Mouse (Mus musculus) midbrain, postnatal 0 days (tissue): ENCODE measurements around the gene Cks1b. TPM values are rescaled to one million over a fixed set of nuclear protein-coding genes. Genes with fewer than 3 reads are reported as not detected.
A peak's percentile ranks its signal among the peaks of the same experiment; 100 is the strongest.

Experiments
- ATAC-seq: fragments of 200-750 bp; cut with Nextera tagmentation; 2 replicates; pipeline ENCODE4 v1.8.0; 2017; ENCODE audit warnings: moderate number of reproducible peaks, mild to moderate bottlenecking, moderate TSS enrichment, moderate library complexity; ENCODE audit not compliant: low FRiP score
- DNase-seq: peaks from one replicate; pipeline ENCODE4 v3.0.0-alpha.2; 2015; ENCODE audit warnings: low spot score
- H3K27ac ChIP-seq: fragments of 300-500 bp; sonication (generic); 2 replicates; pipeline ENCODE4 v1.5.1; 2014; ENCODE audit warnings: low read depth, mild to moderate bottlenecking, low read length, mixed read lengths
- H3K27me3 ChIP-seq: fragments of 300-500 bp; sonication (generic); 2 replicates; pipeline ENCODE4 v1.6.1; 2014; ENCODE audit warnings: low read length, control low read depth, mixed read lengths; ENCODE audit not compliant: insufficient read depth
- H3K36me3 ChIP-seq: fragments of 300-500 bp; sonication (generic); 2 replicates; pipeline ENCODE4 v1.6.1; 2014; ENCODE audit warnings: low read length, control low read depth, mixed read lengths; ENCODE audit not compliant: insufficient read depth
- H3K4me1 ChIP-seq: fragments of 300-500 bp; sonication (generic); 2 replicates; pipeline ENCODE4 v1.6.1; 2014; ENCODE audit warnings: mild to moderate bottlenecking, control low read depth, antibody characterized with exemption, low read length, mixed read lengths; ENCODE audit not compliant: insufficient read depth
- H3K4me2 ChIP-seq: fragments of 300-500 bp; sonication (generic); 2 replicates; pipeline ENCODE4 v1.6.1; 2014; ENCODE audit warnings: low read depth, mild to moderate bottlenecking, low read length, mixed read lengths; ENCODE audit not compliant: poor library complexity, severe bottlenecking
- H3K4me3 ChIP-seq: fragments of 300-500 bp; sonication (generic); 2 replicates; pipeline ENCODE4 v1.5.1; 2014; ENCODE audit warnings: low read depth, mild to moderate bottlenecking, low read length, moderate library complexity
- H3K9ac ChIP-seq: fragments of 300-500 bp; sonication (generic); replicated peaks from 2 replicates; pipeline ENCODE4 v1.6.1; 2014; ENCODE audit warnings: mild to moderate bottlenecking, low read length, moderate library complexity, mixed read lengths; ENCODE audit not compliant: poor library complexity, severe bottlenecking
- H3K9me3 ChIP-seq: fragments of 300-500 bp; sonication (generic); 2 replicates; pipeline ENCODE4 v1.6.1; 2016; ENCODE audit warnings: low read length, control low read depth
- CTCF ChIP-seq: IDR thresholded peaks from 2 replicates; pipeline ENCODE4 v1.5.1; 2016; ENCODE audit warnings: antibody characterized with exemption, mild to moderate bottlenecking
- WGBS: fragments of 180-500 bp; shearing (Covaris S2); extraction: QIAGEN DNeasy Blood & Tissue Kit; methylation state at CpG from one replicate; pipeline ENCODE4 v1.1.7; 2014; 5-methylcytosine and 5-hydroxymethylcytosine counted together
- polyA plus RNA-seq: library from polyadenylated mRNA; unstranded; fragments of >200 nt; fragmentation: Nextera tagmentation; extraction: Ambion mirVana; gene quantifications from 2 replicates; pipeline ENCODE4 v1.2.1, GENCODE M21; 2015
- total RNA-seq: library from RNA; depleted of rRNA; stranded (reverse); fragments of >200 nt; gene quantifications from 2 replicates; pipeline ENCODE4 v1.2.3, GENCODE M21; 2014

Gene Cks1b
- total and polyA plus RNA-seq, 2 experiments from 2014 or later, result 29.2 to 69.6 TPM

DNA sequence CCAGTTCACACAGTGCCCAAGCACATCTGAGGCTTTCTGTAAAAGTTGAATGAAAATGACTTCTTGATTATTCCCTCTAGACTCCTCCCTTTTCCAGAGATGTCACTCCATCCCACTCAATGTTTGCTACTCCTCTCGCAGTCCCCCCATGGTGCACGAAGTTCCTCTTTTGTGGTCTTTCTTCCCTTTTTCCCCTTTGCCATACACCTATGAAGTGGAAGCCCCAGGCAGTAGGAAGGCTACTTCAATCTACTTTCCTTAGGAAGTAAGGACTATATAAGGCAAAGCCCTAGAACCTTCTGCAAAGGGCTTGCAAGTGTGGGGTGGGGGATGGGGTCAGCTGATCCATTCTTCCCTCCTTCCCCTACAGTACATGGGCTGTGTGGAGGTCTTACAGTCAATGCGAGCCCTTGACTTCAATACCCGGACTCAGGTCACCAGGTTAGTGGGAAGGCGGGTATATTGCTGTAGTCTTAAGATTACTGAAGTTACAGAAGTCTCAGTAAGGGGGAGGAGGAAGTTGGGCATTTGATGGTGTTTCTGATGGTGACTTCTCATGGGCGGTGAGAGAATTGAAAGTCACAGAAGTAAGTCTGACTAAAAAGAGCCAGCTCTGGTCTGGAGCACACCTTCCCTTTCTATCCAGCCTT is 4.5 kb upstream of the Cks1b start:
- TF ChIP-seq CTCF, result no peak
- H3K9me3 ChIP-seq, result no peaks in the 10 kb centered on the region
- no peak for ATAC-seq
- H3K9ac ChIP-seq, result 0 out of 2 replicates have a peak overlapping the region, but pooled peaks have one; percentile 51
- WGBS, result 76% methylated on average over 6 of the region's 6 CpGs
- H3K4me3 ChIP-seq, result no peak overlapping the region
- peaks cover 4% of the 10 kb centered on the region; the same call in 1 of the 2 replicates for H3K36me3 ChIP-seq
- no peaks in the 10 kb centered on the region for H3K4me1 ChIP-seq
- DNase-seq, result no peak
- H3K4me2 ChIP-seq, result peak overlapping the region; percentile 60
- no peaks in the 10 kb centered on the region for H3K27me3 ChIP-seq
- no peak overlapping the region for H3K27ac ChIP-seq

- no peak for TF ChIP-seq CTCF
- Histone ChIP-seq H3K27ac (no peak overlapping the region; the same call in 1 of the 2 replicates), H3K9me3 (no peaks in the 10 kb centered on the region), H3K4me1 (no peaks in the 10 kb centered on the region), H3K4me3 (peak overlapping the region; percentile 35), H3K36me3 (no peaks in the 10 kb centered on the region; the same call in 1 of the 2 replicates), H3K9ac (peak overlapping the region; percentile 51), H3K27me3 (no peaks in the 10 kb centered on the region), H3K4me2 (peak overlapping the region; percentile 60)
- DNase-seq (peak; percentile 21), ATAC-seq (no peak)
- 12% methylated on average over 22 of the region's 22 CpGs for WGBS
These were observed 3.8 kb upstream of the Cks1b start for GRCm38 (mm10) chr3:89421810-89422473.

DNA sequence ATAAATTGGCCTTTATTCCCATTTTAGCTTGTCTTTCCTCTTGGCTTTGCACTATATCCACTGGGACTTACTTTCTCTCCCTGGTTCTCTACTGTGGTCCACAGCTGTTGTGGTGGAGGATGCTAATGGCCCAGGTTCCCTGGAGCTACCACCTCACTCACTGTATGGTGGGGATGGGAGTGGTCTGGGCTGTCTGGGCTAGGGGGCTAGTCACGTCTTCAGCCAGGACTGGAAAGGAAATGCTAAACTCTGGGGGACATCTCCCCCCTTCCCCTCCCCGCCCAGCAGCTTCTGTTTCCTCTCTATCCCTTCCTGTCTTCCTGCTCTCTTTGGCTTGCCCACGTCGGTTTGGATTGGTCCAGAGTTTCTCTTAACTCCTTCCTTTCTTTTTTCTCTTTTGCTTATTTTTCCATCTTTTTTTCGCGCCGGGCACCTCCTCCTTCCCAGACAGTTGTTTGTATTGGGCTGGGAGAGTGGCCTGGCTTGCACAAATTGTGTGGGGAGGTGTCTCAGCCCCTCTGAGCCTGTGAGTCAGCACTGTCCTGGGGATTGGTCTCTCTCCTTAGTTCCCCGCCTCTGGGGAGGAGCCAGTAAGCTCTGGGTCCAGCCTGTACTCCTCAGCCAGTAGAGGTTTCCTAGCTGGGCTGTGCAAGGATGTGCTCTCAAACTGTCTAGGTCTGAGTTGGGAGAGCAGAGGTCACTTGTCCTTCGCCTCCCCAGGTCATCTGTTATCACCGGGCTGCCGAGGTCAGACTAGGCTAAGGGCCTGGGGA is 3.0 kb upstream of the Cks1b start:
- ATAC-seq, result peak; percentile 39; the same call in 1 of the 2 replicates
- Histone ChIP-seq H3K4me1 (no peaks in the 10 kb centered on the region), H3K4me3 (peak overlapping the region; percentile 35), H3K9ac (peak overlapping the region; percentile 51), H3K27me3 (no peaks in the 10 kb centered on the region), H3K9me3 (no peaks in the 10 kb centered on the region), H3K4me2 (peak overlapping the region; percentile 60), H3K36me3 (no peaks in the 10 kb centered on the region), H3K27ac (no peak overlapping the region)
- DNase-seq, result peak; percentile 82
- no peak for TF ChIP-seq CTCF
- WGBS, result 6% methylated on average over 10 of the region's 11 CpGs

GRCm38 (mm10) chr3:89420421-89420820 is 2.2 kb upstream of the Cks1b start:
- no peak for ATAC-seq
- no peak for TF ChIP-seq CTCF
- Histone ChIP-seq H3K27me3 (no peaks in the 10 kb centered on the region), H3K36me3 (no peaks in the 10 kb centered on the region), H3K9me3 (no peaks in the 10 kb centered on the region), H3K4me1 (no peaks in the 10 kb centered on the region), H3K4me2 (no peak overlapping the region), H3K9ac (no peak overlapping the region), H3K27ac (no peak overlapping the region), H3K4me3 (no peak overlapping the region)
- DNase-seq, result no peak
- 65% methylated on average over 2 of the region's 2 CpGs for WGBS

DNA sequence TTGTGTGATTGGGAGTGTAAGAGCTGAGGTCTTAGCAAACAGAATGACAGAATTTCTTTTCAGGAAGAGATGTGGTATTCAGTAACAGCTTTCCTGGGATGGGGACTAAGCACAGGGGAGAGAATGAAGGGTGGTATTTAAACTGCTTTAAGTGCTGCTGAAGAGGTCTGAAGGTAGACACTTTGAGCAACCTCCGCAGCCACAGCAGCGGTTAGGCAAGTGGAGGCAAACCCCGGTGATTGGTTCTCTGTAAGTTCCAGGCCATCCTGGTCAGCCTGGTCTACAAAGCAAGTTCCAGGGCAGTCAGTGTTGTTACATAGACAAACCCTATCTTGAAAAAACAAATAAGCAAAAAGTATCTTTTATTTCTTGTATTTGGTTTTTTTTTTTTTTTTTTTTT is 1.8 kb upstream of the Cks1b start:
- Histone ChIP-seq H3K4me1 (no peaks in the 10 kb centered on the region), H3K4me3 (peak overlapping the region; percentile 53; the same call in 1 of the 2 replicates), H3K9ac (no peak overlapping the region), H3K9me3 (no peaks in the 10 kb centered on the region), H3K4me2 (peak overlapping the region; percentile 95), H3K36me3 (no peaks in the 10 kb centered on the region; the same call in 1 of the 2 replicates), H3K27me3 (no peaks in the 10 kb centered on the region), H3K27ac (no peak overlapping the region)
- WGBS, result 39% methylated on average over 3 of the region's 3 CpGs
- TF ChIP-seq CTCF, result no peak
- ATAC-seq, result no peak
- DNase-seq, result no peak
